Mouse (Mus musculus): Measurements from ENCODE around the gene Mpv17. TPM values are rescaled to one million over a fixed set of nuclear protein-coding genes. Genes with fewer than 3 reads are reported as not detected.

Mpv17 gene
- total and polyA plus RNA-seq, 3 experiments, result 25.8 to 49.9 TPM; not detected in 1

GRCm38 (mm10) chr5:31110781-31111180 lies 43.3 kb downstream of the Mpv17 start:
- no peaks in the 10 kb centered on the region for H3K9me3 ChIP-seq (replicated peaks; ENCODE audit: insufficient read depth, low read length)
- H3K36me3 ChIP-seq (ENCODE audit: control insufficient read depth in 1 of 2, insufficient read depth in 2 of 2, low read length in 2 of 2), result no peaks in the 10 kb centered on the region
- H3K27ac ChIP-seq (ENCODE audit: control insufficient read depth, low read depth, low read length), result no peak overlapping the region
- no peaks in the 10 kb centered on the region for H3K4me1 ChIP-seq (ENCODE audit: control insufficient read depth in 1 of 2, insufficient read depth in 2 of 2, low read length in 2 of 2)
- peaks cover 3 to 11% of the 10 kb centered on the region in 2 experiments for H3K27me3 ChIP-seq (ENCODE audit: control insufficient read depth in 1 of 2, insufficient read depth in 2 of 2, low read length in 2 of 2)
- DNase-seq (ENCODE audit: low read depth, low spot score), result peak; percentile 69
- TF ChIP-seq CTCF (IDR thresholded peaks at IDR 0.05 in 2 of 3, conservative IDR thresholded peaks at IDR 0.05 in 1 of 3; ENCODE audit: control insufficient read depth in 1 of 3, insufficient read depth in 1 of 3, low read depth in 2 of 3, low read length in 3 of 3, poor library complexity in 1 of 3, severe bottlenecking in 1 of 3) (peak; percentile 47 to 78 (median 74)), ZC3H11A (IDR thresholded peaks at IDR 0.05; ENCODE audit: low read depth, low read length) (peak; percentile 50), ZNF384 (IDR thresholded peaks at IDR 0.05; ENCODE audit: low read depth, low read length) (peak; percentile 67), JUND (IDR thresholded peaks at IDR 0.05; ENCODE audit: low read depth, low read length) (0 out of 2 replicates have a peak, but pooled peaks have one; percentile 30), RAD21 (IDR thresholded peaks at IDR 0.05; ENCODE audit: low read depth, low read length) (peak; percentile 69), MAX (IDR thresholded peaks at IDR 0.05; ENCODE audit: low read length) (no peak), SIN3A (IDR thresholded peaks at IDR 0.05; ENCODE audit: low read length) (0 out of 2 replicates have a peak, but pooled peaks have one; percentile 31), BHLHE40 (IDR thresholded peaks at IDR 0.05; ENCODE audit: borderline replicate concordance, low read depth, low read length) (no peak), SMC3 (IDR thresholded peaks at IDR 0.05; ENCODE audit: low read depth, low read length) (peak; percentile 87), CHD1 (IDR thresholded peaks at IDR 0.05; ENCODE audit: low read depth, low read length) (no peak)
- H3K9ac ChIP-seq (ENCODE audit: control insufficient read depth, low read depth, low read length, poor library complexity, severe bottlenecking), result no peak overlapping the region
- no peaks in the 10 kb centered on the region for H3K79me2 ChIP-seq (ENCODE audit: control insufficient read depth, insufficient read depth, low read length, poor library complexity)
- no peak overlapping the region for H3K4me3 ChIP-seq (ENCODE audit: control insufficient read depth in 1 of 2, insufficient read depth in 1 of 2, low read depth in 2 of 2, low read length in 2 of 2)

DNA sequence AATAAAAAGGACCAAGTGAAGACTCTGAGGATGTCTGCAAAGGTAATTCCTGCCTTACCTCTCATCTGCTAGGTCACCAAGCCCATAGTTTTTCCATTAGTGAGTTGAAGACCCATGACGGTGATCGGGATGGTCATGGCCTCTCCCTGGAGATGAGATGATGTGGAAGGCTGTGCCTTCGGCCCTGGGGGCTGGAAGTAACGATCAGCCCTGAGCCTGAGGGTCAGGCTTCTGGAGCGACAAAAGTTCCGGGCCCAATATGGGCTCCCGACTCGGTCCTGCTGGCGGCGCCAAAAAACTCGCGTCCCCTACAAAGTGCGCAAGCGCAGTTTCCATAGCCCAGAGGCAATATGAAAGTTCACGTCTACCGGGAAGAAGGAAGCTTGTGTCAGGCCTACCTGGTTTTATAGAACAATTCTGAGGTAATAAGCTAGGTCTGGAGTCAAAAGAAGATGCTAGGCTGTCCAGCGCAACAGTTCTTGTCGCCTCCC lies 46.0 kb downstream of the Mpv17 start, which contains the start of gene Slc30a3:
Slc30a3 (minus strand) TSS at position 238 of the 491 bp plus-strand sequence.
- DNase-seq (ENCODE audit: low read depth, low spot score), result no peak
- Histone ChIP-seq H3K9me3 (replicated peaks; ENCODE audit: insufficient read depth, low read length) (no peaks in the 10 kb centered on the region), H3K79me2 (ENCODE audit: control insufficient read depth, insufficient read depth, low read length, poor library complexity) (no peaks in the 10 kb centered on the region), H3K27ac (ENCODE audit: control insufficient read depth, low read depth, low read length) (no peak within 1 kb of the TSS), H3K4me1 (ENCODE audit: control insufficient read depth in 1 of 2, insufficient read depth in 2 of 2, low read length in 2 of 2) (no peaks in the 10 kb centered on the region), H3K9ac (ENCODE audit: control insufficient read depth, low read depth, low read length, poor library complexity, severe bottlenecking) (no peak within 1 kb of the TSS), H3K36me3 (ENCODE audit: control insufficient read depth in 1 of 2, insufficient read depth in 2 of 2, low read length in 2 of 2) (no peaks in the 10 kb centered on the region), H3K4me3 (ENCODE audit: control insufficient read depth in 1 of 2, insufficient read depth in 1 of 2, low read depth in 2 of 2, low read length in 2 of 2) (no peak within 1 kb of the TSS), H3K27me3 (ENCODE audit: control insufficient read depth in 1 of 2, insufficient read depth in 2 of 2, low read length in 2 of 2) (peaks cover 9 to 11% of the 10 kb centered on the region in 2 experiments)
- no peak for TF ChIP-seq BHLHE40 (IDR thresholded peaks at IDR 0.05; ENCODE audit: borderline replicate concordance, low read depth, low read length)
- TF ChIP-seq GATA1 (IDR thresholded peaks at IDR 0.05; ENCODE audit: low read depth, low read length), result no peak
- TF ChIP-seq MAX (IDR thresholded peaks at IDR 0.05; ENCODE audit: low read length), result no peak
- no peak for TF ChIP-seq MXI1 (IDR thresholded peaks at IDR 0.05; ENCODE audit: low read depth, low read length)

DNA sequence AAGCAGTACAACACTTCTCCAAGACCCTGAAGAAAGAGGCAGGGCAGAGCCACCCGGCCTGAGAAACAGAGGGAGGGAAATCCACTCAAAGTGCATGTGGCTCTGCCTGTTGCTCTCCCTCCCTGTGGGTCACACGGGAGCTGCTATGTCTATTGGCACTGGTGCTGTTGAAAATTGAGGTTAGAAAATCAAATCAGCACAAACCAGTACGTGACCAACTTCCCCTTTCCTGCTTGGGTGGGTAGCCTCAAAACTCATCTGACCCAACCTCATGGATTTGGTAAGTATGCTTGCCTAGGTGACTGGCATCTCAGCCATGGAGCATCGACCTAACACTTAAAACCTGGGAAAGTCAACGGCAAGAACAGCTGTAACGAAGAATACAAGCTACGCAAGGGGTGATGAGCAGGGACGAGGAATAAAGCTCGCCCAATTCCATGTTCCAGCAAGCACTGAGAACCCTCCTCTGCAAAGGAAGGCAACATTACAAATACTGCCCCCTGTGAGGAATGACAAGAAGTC lies 48.2 kb downstream of the Mpv17 start, which contains the start of gene Dnajc5g:
Dnajc5g (plus strand) TSS at position 472 of the 522 bp plus-strand sequence.
- Histone ChIP-seq H3K4me3 (ENCODE audit: control insufficient read depth in 1 of 2, insufficient read depth in 1 of 2, low read depth in 2 of 2, low read length in 2 of 2) (no peak within 1 kb of the TSS), H3K36me3 (ENCODE audit: control insufficient read depth in 1 of 2, insufficient read depth in 2 of 2, low read length in 2 of 2) (no peaks in the 10 kb centered on the region), H3K4me1 (ENCODE audit: control insufficient read depth in 1 of 2, insufficient read depth in 2 of 2, low read length in 2 of 2) (no peaks in the 10 kb centered on the region), H3K27ac (ENCODE audit: control insufficient read depth, low read depth, low read length) (no peak within 1 kb of the TSS), H3K9ac (ENCODE audit: control insufficient read depth, low read depth, low read length, poor library complexity, severe bottlenecking) (no peak within 1 kb of the TSS), H3K27me3 (ENCODE audit: control insufficient read depth in 1 of 2, insufficient read depth in 2 of 2, low read length in 2 of 2) (peaks cover 8 to 10% of the 10 kb centered on the region in 2 experiments), H3K9me3 (replicated peaks; ENCODE audit: insufficient read depth, low read length) (no peaks in the 10 kb centered on the region), H3K79me2 (ENCODE audit: control insufficient read depth, insufficient read depth, low read length, poor library complexity) (no peaks in the 10 kb centered on the region)
- TF ChIP-seq EP300 (IDR thresholded peaks at IDR 0.05; ENCODE audit: low read depth in 1 of 2, low read length in 2 of 2) (0 out of 4 replicates have a peak, but pooled peaks of 1 of the 2 experiments have one; percentile 18), MEF2A (IDR thresholded peaks at IDR 0.05; ENCODE audit: extremely low read depth, insufficient replicate concordance, low read depth, low read length, poor library complexity, severe bottlenecking) (no peak), RCOR1 (IDR thresholded peaks at IDR 0.05; ENCODE audit: low read depth, low read length) (peak; percentile 54; the same call in 1 of the 2 replicates)
- DNase-seq (ENCODE audit: low read depth, low spot score), result peak; percentile 57
